Mouse (Mus musculus) forebrain, embryonic 13.5 days (tissue): ENCODE data around the gene Sugp1. TPM values are rescaled to one million over a fixed set of nuclear protein-coding genes. Genes with fewer than 3 reads are reported as not detected.
A peak's percentile ranks its signal among the peaks of the same experiment; 100 is the strongest.
"Not testable (repeated sequence)": the region's sequence is repeated elsewhere in the genome, so short reads cannot be mapped to it uniquely, and the experiment has no call there.

Experiments
- ATAC-seq: fragments of 200-750 bp; cut with Nextera tagmentation; 2 replicates; pipeline ENCODE4 v1.8.0; 2017
- H3K27ac ChIP-seq: fragments of 300-500 bp; sonication (generic); 2 replicates; pipeline ENCODE4 v1.5.1; 2015; ENCODE audit warnings: inconsistent platforms, mild to moderate bottlenecking, moderate library complexity
- H3K27me3 ChIP-seq: fragments of 300-500 bp; sonication (generic); 2 replicates; pipeline ENCODE4 v1.6.1; 2015; ENCODE audit warnings: mild to moderate bottlenecking, inconsistent platforms
- H3K36me3 ChIP-seq: fragments of 300-500 bp; sonication (generic); 2 replicates; pipeline ENCODE4 v1.6.1; 2015; ENCODE audit warnings: mild to moderate bottlenecking, inconsistent platforms; ENCODE audit not compliant: poor library complexity, severe bottlenecking
- H3K4me1 ChIP-seq: fragments of 300-500 bp; sonication (generic); 2 replicates; pipeline ENCODE4 v1.6.1; 2015; ENCODE audit warnings: inconsistent platforms
- H3K4me2 ChIP-seq: fragments of 300-500 bp; sonication (generic); 2 replicates; pipeline ENCODE4 v1.6.1; 2015; ENCODE audit warnings: inconsistent platforms, mild to moderate bottlenecking, moderate library complexity
- H3K4me3 ChIP-seq: fragments of 300-500 bp; sonication (generic); 2 replicates; pipeline ENCODE4 v1.5.1; 2015; ENCODE audit warnings: mild to moderate bottlenecking, inconsistent platforms
- H3K9ac ChIP-seq: fragments of 300-500 bp; sonication (generic); 2 replicates; pipeline ENCODE4 v1.6.1; 2015; ENCODE audit warnings: mild to moderate bottlenecking, inconsistent platforms
- H3K9me3 ChIP-seq: fragments of 300-500 bp; sonication (generic); replicated peaks from 2 replicates; pipeline ENCODE4 v1.6.1; 2016; ENCODE audit warnings: inconsistent platforms
- WGBS: fragments of 180-500 bp; shearing (Covaris S2); methylation state at CpG from one replicate; pipeline ENCODE4 v1.1.7; 2015; 5-methylcytosine and 5-hydroxymethylcytosine counted together
- polyA plus RNA-seq: library from polyadenylated mRNA; unstranded; fragments of >200 nt; fragmentation: Nextera tagmentation; extraction: Ambion mirVana; gene quantifications from 2 replicates; pipeline ENCODE4 v1.2.1, GENCODE M21; 2015

Sugp1 gene
- 56.2 and 63.1 TPM in 2 replicates for polyA plus RNA-seq

GRCm38 (mm10) chr8:70042583-70043455 lies at the start of gene Sugp1, which contains the start of gene Mau2:
Gene Sugp1 (plus strand): TSS chr8:70042813.
Gene Mau2 (minus strand): TSS chr8:70042734.
- WGBS, result under 1% methylated on average over 65 of the region's 65 CpGs
- H3K36me3 ChIP-seq, result 0 out of 2 replicates have a peak, but pooled peaks cover 6% of the 10 kb centered on the region
- ATAC-seq, result peak; percentile 98
- H3K9me3 ChIP-seq, result no peaks in the 10 kb centered on the region
- H3K9ac ChIP-seq, result peak within 1 kb of the TSS; percentile 94
- no peaks in the 10 kb centered on the region for H3K27me3 ChIP-seq
- peak within 1 kb of the TSS; percentile 86 for H3K4me2 ChIP-seq
- H3K27ac ChIP-seq, result peak within 1 kb of the TSS; percentile 80
- peak within 1 kb of the TSS; percentile 90 for H3K4me3 ChIP-seq
- H3K4me1 ChIP-seq, result peaks cover 39% of the 10 kb centered on the region

GRCm38 (mm10) chr8:69995422-69995775 lies 47.2 kb upstream of the Sugp1 start:
- no peak for ATAC-seq
- Histone ChIP-seq H3K36me3 (peaks cover 8% of the 10 kb centered on the region), H3K27me3 (0 out of 2 replicates have a peak, but pooled peaks cover 4% of the 10 kb centered on the region), H3K4me3 (peak overlapping the region; percentile 91), H3K27ac (peak overlapping the region; percentile 89), H3K4me1 (peaks cover 23% of the 10 kb centered on the region), H3K9me3 (no peaks in the 10 kb centered on the region), H3K9ac (peak overlapping the region; percentile 87), H3K4me2 (peak overlapping the region; percentile 93)
- under 1% methylated on average over 7 of the region's 7 CpGs for WGBS

DNA sequence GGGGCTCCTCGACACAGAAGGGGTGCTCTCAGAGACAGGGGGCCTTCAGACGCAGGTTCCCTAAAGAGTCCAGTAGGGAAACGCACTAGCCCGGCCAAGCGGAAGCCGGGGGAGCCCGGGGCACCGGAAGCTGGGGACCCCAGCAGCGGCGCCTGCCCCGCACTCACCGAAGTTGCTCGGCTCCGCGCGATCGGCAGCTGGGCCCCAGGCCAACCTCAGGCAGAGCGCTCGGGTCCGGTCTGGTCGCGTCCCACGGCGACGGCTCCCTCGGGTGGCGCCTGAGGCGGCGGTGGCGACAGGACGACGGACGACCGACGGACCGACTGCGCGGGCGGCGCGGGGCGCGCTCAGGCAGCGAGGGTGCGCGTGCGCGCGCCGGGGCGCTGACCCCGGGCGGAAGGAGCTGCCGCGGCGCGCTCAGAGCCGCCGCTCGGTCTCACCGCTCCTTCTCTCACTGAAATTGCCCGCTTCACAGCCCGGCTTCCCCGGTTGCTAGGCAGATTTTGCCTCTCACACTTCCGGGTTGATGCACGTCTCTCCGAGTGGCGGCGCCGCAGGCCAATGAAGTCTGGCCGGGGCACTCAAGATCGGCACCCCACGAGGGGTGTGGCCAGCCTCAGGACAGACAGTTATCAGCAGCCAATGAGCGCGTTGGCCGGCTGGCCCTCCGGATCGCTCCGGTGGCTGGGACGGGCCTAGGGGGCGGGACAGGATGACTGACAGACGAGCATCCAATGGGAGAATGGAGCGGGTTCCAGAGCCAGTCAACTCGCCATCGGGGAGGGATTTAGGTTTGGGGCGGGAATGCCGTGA lies 46.6 kb upstream of the Sugp1 start, which contains the start of gene Gatad2a:
TSS of gene Gatad2a (minus strand) at position 609 of the 813 bp plus-strand sequence.
- Histone ChIP-seq H3K9ac (peak within 1 kb of the TSS; percentile 87), H3K4me1 (peaks cover 23% of the 10 kb centered on the region), H3K36me3 (peaks cover 8% of the 10 kb centered on the region), H3K4me3 (peak within 1 kb of the TSS; percentile 91), H3K4me2 (peak within 1 kb of the TSS; percentile 93), H3K27me3 (0 out of 2 replicates have a peak, but pooled peaks cover 4% of the 10 kb centered on the region), H3K9me3 (no peaks in the 10 kb centered on the region), H3K27ac (peak within 1 kb of the TSS; percentile 89)
- peak; percentile 100 for ATAC-seq
- WGBS, result under 1% methylated on average over 84 of the region's 87 CpGs

DNA sequence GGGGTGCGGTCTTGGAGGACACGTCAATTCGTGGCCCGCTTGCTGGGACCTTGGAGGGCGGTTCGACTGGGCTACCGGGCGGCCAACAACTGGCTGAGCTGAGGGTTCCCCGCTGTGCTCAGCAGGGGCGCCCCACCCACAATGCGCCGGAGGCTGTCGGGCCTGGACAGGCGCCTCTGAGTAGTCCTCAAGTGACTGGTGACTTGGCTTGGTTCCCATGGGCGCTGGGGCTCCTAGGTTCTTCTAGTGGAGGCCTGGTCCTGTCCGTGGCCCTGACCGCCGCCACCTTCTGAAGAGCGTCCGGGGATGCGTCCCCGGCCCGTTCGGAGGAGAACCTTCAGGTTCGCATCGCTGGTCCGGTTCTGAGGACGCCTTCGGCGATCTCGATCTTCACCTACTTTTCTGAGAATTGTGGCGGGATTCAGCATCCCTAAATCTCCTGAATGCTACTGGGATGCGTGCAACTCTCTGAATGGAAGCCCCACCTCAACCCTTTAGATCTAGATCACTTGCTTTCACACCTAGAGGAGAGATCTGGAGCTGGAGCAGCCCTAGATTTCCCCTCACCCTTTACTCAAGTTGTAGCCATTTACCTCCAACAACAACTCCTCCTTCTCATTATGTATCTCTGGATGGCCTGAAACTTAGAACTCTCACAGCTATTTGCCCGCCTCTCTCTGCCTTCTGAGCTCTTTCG lies 45.9 kb upstream of the Sugp1 start:
- Histone ChIP-seq H3K9ac (peak overlapping the region; percentile 79), H3K27me3 (0 out of 2 replicates have a peak, but pooled peaks cover 4% of the 10 kb centered on the region), H3K36me3 (peaks cover 8% of the 10 kb centered on the region), H3K4me1 (peaks cover 28% of the 10 kb centered on the region), H3K9me3 (no peaks in the 10 kb centered on the region), H3K27ac (no peak overlapping the region; the same call in 1 of the 2 replicates), H3K4me3 (peak overlapping the region; percentile 91), H3K4me2 (peak overlapping the region; percentile 93)
- WGBS, result 3% methylated on average over 35 of the region's 35 CpGs
- ATAC-seq, result no peak

DNA sequence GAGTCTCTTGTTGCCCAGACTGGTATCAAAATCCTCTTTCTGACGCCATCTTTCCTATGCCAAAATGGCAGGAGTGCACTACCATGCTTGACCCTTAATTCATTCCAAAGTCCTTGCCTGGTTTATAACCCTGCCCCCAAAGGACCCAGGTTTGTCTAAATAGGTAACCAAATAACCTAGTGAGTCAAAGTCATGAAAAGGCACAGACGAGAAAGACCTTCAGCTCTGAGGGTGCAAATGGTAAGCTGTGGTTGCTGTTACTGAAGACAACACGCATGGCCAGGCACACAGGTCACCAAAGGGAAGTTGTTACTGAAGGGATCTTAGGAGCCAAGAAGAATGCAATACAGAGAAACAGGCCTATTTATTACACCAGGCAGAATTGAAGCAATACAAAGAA lies 43.9 kb upstream of the Sugp1 start:
- Histone ChIP-seq H3K4me1 (peaks cover 28% of the 10 kb centered on the region), H3K9ac (no peak overlapping the region), H3K9me3 (no peaks in the 10 kb centered on the region), H3K36me3 (no peaks in the 10 kb centered on the region), H3K4me3 (no peak overlapping the region), H3K4me2 (no peak overlapping the region), H3K27me3 (0 out of 2 replicates have a peak, but pooled peaks cover 7% of the 10 kb centered on the region), H3K27ac (no peak overlapping the region)
- ATAC-seq, result no peak
- WGBS, result 91% methylated on average over 3 of the region's 3 CpGs

DNA sequence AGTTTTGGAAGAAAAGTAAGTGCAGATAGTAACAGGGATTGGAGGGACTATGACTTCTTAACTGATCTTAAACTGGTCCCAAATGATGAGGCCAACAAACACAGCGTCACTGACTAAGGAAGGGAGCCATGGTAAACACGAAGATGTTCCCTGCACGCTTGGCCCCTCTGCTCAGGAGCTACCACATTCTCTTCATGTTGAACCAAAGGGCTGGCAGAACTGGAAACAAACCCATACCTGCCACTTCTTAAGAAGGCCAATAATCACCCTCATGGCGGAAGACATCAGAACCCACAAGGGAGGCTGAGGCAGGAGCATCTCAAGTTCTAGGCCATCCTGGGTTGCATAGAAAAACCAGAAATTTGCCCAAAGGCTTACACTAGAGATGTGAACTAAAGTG lies 43.4 kb upstream of the Sugp1 start:
- no peak overlapping the region for H3K4me3 ChIP-seq
- peaks cover 25% of the 10 kb centered on the region for H3K4me1 ChIP-seq
- no peak overlapping the region for H3K9ac ChIP-seq
- no peak overlapping the region for H3K4me2 ChIP-seq
- 0 out of 2 replicates have a peak, but pooled peaks cover 7% of the 10 kb centered on the region for H3K27me3 ChIP-seq
- no peaks in the 10 kb centered on the region for H3K36me3 ChIP-seq
- 87% methylated on average over 4 of the region's 4 CpGs for WGBS
- no peak overlapping the region for H3K27ac ChIP-seq
- ATAC-seq, result no peak
- no peaks in the 10 kb centered on the region for H3K9me3 ChIP-seq

- Histone ChIP-seq H3K9me3 (no peaks in the 10 kb centered on the region), H3K9ac (no peak overlapping the region), H3K4me1 (peaks cover 15% of the 10 kb centered on the region), H3K4me2 (no peak overlapping the region), H3K36me3 (no peaks in the 10 kb centered on the region), H3K27me3 (0 out of 2 replicates have a peak, but pooled peaks cover 7% of the 10 kb centered on the region), H3K4me3 (no peak overlapping the region), H3K27ac (no peak overlapping the region)
- no peak for ATAC-seq
- WGBS, result 83% methylated on average over 2 of the region's 2 CpGs
Measured at GRCm38 (mm10) chr8:70000226-70000625, 42.4 kb upstream of the Sugp1 start.

DNA sequence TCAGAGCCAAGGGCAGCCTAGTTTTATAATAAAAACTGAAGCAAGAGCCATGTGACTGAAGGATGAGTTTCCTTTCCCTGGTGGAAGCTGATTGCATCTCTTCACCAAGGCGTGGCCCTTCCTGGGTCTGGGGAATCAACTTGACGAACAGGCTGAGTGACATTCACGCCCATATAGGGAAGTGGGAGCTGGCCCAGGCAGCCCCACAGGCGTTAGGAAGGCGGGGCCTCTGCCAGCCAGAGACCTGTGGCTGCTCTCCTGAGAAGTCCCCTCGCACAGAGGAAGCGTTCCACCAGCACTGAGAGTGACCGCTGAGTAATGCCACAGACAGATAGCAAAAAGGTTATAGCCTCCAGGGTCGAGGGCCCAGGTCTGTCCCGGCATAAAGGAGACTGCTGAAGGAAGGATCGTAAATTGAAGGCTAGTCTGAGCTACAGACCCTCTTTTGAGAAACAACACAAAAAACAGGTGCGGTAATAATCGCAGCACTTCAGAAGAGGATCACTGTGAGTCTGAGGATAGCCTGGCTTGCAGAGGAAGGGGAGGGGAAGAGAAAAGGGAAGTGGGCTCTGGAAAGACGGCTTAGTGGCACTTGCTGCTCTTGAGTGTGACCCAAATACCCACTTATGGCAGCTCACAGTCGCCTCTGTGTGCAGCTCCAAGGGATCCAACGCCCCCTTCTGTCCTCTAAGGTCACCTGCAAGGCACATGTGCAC lies 41.3 kb upstream of the Sugp1 start:
- H3K36me3 ChIP-seq, result no peaks in the 10 kb centered on the region
- H3K4me1 ChIP-seq, result peaks cover 11% of the 10 kb centered on the region; the same call in 1 of the 2 replicates
- H3K9ac ChIP-seq, result no peak overlapping the region
- H3K9me3 ChIP-seq, result no peaks in the 10 kb centered on the region
- ATAC-seq, result no peak
- 5% methylated on average over 16 of the region's 16 CpGs for WGBS
- no peak overlapping the region for H3K4me3 ChIP-seq
- peak overlapping the region; percentile 8; the same call in 1 of the 2 replicates for H3K4me2 ChIP-seq
- no peak overlapping the region for H3K27ac ChIP-seq
- 0 out of 2 replicates have a peak, but pooled peaks cover 7% of the 10 kb centered on the region for H3K27me3 ChIP-seq

DNA sequence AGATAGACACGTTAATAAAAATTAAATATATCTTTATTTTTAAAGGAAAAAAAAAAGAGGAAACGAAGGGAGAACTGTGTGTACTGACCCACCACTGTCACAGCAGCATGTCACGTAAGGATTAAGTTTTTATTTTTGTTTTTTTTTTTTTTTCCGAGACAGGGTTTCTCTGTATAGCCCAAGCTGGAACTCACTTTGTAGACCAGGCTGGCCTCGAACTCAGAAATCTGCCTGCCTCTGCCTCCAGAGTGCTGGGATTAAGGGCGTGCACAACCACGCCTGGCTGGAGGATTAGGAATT lies 40.8 kb upstream of the Sugp1 start:
- not testable (repeated sequence) for H3K27me3 ChIP-seq, H3K4me3 ChIP-seq, H3K9me3 ChIP-seq, H3K4me2 ChIP-seq, H3K36me3 ChIP-seq, H3K27ac ChIP-seq, ATAC-seq, H3K9ac ChIP-seq, H3K4me1 ChIP-seq
- 45% methylated on average over 7 of the region's 7 CpGs for WGBS

GRCm38 (mm10) chr8:70003204-70003657 lies 39.4 kb upstream of the Sugp1 start:
- no peak overlapping the region for H3K9ac ChIP-seq

GRCm38 (mm10) chr8:70004345-70004744 lies 38.3 kb upstream of the Sugp1 start:
- 0 out of 2 replicates have a peak, but pooled peaks cover 4% of the 10 kb centered on the region for H3K27me3 ChIP-seq
- no peaks in the 10 kb centered on the region for H3K36me3 ChIP-seq
- H3K27ac ChIP-seq, result no peak overlapping the region
- no peaks in the 10 kb centered on the region for H3K9me3 ChIP-seq
- H3K4me3 ChIP-seq, result no peak overlapping the region
- no peak overlapping the region for H3K4me2 ChIP-seq
- H3K9ac ChIP-seq, result no peak overlapping the region
- H3K4me1 ChIP-seq, result 0 out of 2 replicates have a peak, but pooled peaks cover 5% of the 10 kb centered on the region
- ATAC-seq, result no peak

More at GRCm38 (mm10) chr8:70003204-70003657, 39.4 kb upstream of the Sugp1 start:
- H3K4me2 ChIP-seq, result no peak overlapping the region
- H3K4me3 ChIP-seq, result no peak overlapping the region
- H3K36me3 ChIP-seq, result no peaks in the 10 kb centered on the region
- H3K4me1 ChIP-seq, result 0 out of 2 replicates have a peak, but pooled peaks cover 5% of the 10 kb centered on the region
- H3K27ac ChIP-seq, result no peak overlapping the region
- no peaks in the 10 kb centered on the region for H3K9me3 ChIP-seq
- 50% methylated on average over 4 of the region's 4 CpGs for WGBS
- no peak for ATAC-seq
- H3K27me3 ChIP-seq, result 0 out of 2 replicates have a peak, but pooled peaks cover 7% of the 10 kb centered on the region
